Mouse (Mus musculus) midbrain, embryonic 15.5 days (tissue): ENCODE results near the gene Zfand6. TPM values are rescaled to one million over a fixed set of nuclear protein-coding genes. Genes with fewer than 3 reads are reported as not detected.

Experiments used
- ATAC-seq: fragments of 200-750 bp; cut with Nextera tagmentation; replicated peaks from 2 replicates; pipeline ENCODE4 v1.8.0; 2017; ENCODE audit warnings: moderate TSS enrichment
- H3K27ac ChIP-seq: fragments of 300-500 bp; sonication (generic); 2 replicates; pipeline ENCODE4 v1.5.1; 2015; ENCODE audit warnings: mild to moderate bottlenecking, inconsistent platforms
- H3K27me3 ChIP-seq: fragments of 300-500 bp; sonication (generic); replicated peaks from 2 replicates; pipeline ENCODE4 v1.6.1; 2015; ENCODE audit warnings: inconsistent platforms
- H3K36me3 ChIP-seq: fragments of 300-500 bp; sonication (generic); replicated peaks from 2 replicates; pipeline ENCODE4 v1.6.1; 2015; ENCODE audit warnings: inconsistent platforms
- H3K4me1 ChIP-seq: fragments of 300-500 bp; sonication (generic); 2 replicates; pipeline ENCODE4 v1.6.1; 2015; ENCODE audit warnings: inconsistent platforms
- H3K4me2 ChIP-seq: fragments of 300-500 bp; sonication (generic); 2 replicates; pipeline ENCODE4 v1.6.1; 2015; ENCODE audit warnings: inconsistent platforms, mild to moderate bottlenecking, moderate library complexity
- H3K4me3 ChIP-seq: fragments of 300-500 bp; sonication (generic); 2 replicates; pipeline ENCODE4 v1.5.1; 2015; ENCODE audit warnings: mild to moderate bottlenecking, inconsistent platforms
- H3K9ac ChIP-seq: fragments of 300-500 bp; sonication (generic); 2 replicates; pipeline ENCODE4 v1.6.1; 2015; ENCODE audit warnings: mild to moderate bottlenecking, inconsistent platforms
- H3K9me3 ChIP-seq: fragments of 300-500 bp; sonication (generic); 2 replicates; pipeline ENCODE4 v1.6.1; 2016; ENCODE audit warnings: inconsistent platforms
- WGBS: fragments of 180-500 bp; shearing (Covaris S2); methylation state at CpG from one replicate; pipeline ENCODE4 v1.1.7; 2015; ENCODE audit warnings: mixed read lengths; 5-methylcytosine and 5-hydroxymethylcytosine counted together
- polyA plus RNA-seq: library from polyadenylated mRNA; unstranded; fragments of >200 nt; fragmentation: Nextera tagmentation; extraction: Ambion mirVana; gene quantifications from 2 replicates; pipeline ENCODE4 v1.2.1, GENCODE M21; 2015

Zfand6 gene
- polyA plus RNA-seq, 1 experiment from 2014 or later = 178 TPM

DNA sequence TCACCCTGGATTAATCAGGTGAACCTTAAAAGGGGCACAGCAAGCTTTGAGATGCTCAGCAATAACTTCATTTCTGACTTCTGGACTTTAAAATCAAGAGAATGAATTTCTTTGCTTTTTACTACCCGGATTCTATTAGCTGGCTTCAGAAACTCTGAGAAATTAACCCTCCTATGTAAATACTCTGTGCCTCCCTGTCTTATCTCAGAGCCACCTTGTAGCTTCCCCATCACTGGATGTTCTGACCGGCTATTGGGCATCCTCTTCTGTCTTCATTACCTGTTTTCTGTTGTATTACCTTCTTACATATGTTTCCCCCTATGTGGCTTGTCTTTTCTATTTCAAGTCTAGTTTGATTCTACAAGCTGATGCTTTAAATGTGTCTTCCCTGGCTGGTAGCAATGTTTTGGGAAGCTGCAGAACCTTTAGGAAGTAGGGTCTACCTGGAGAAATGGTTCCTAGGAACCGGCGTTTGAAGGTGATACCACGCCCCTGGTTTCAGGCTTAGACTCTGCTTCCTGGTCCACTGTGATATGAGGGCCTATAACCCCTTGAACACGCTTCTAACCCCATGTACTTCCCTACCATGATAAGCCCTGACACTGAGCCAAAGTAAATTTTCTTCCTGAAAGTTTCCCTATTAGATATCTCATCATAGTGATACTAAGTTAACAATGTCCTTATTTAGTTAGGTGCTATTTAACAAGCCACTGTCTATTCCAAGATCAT, 46.3 kb downstream of the Zfand6 start:
- 93% methylated on average over 6 of the region's 6 CpGs for WGBS

GRCm38 (mm10) chr7:84642159-84642928, 47.4 kb downstream of the Zfand6 start:
- Histone ChIP-seq H3K27ac (no peak overlapping the region), H3K4me1 (no peaks in the 10 kb centered on the region), H3K4me2 (no peak overlapping the region), H3K9ac (no peak overlapping the region), H3K27me3 (no peaks in the 10 kb centered on the region), H3K9me3 (no peaks in the 10 kb centered on the region), H3K4me3 (no peak overlapping the region), H3K36me3 (no peaks in the 10 kb centered on the region)
- WGBS = 90% methylated on average over 6 of the region's 6 CpGs
- no peak for ATAC-seq

More for the DNA sequence above, 46.3 kb downstream of the Zfand6 start:
- no peaks in the 10 kb centered on the region for H3K36me3 ChIP-seq
- no peaks in the 10 kb centered on the region for H3K27me3 ChIP-seq
- no peaks in the 10 kb centered on the region for H3K9me3 ChIP-seq
- H3K4me2 ChIP-seq = no peak overlapping the region
- no peak for ATAC-seq
- H3K4me3 ChIP-seq = no peak overlapping the region
- H3K9ac ChIP-seq = no peak overlapping the region
- H3K27ac ChIP-seq = no peak overlapping the region
- no peaks in the 10 kb centered on the region for H3K4me1 ChIP-seq

DNA sequence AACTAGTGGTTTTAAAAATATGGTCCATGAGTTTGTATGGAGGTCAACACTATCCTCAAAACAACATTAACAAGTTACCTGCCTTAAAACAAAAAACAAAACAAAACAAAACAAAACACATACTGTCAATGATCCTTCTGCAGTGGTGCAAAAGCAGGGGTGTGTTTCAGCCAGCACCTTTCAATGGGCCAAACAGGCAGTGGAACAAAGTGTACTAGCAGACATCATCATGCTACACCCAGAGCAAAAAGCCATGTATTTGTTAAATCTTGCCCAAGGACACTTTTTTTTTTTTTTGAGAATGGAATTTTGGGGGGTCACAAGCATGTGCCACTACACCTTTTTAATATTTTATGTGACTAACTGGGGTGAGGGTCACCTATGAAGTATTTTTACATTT, 52.8 kb downstream of the Zfand6 start:
- H3K36me3 ChIP-seq = no peaks in the 10 kb centered on the region; the same call in 1 of the 2 replicates
- no peaks in the 10 kb centered on the region for H3K27me3 ChIP-seq
- H3K4me3 ChIP-seq = no peak overlapping the region
- no peak overlapping the region for H3K4me2 ChIP-seq
- H3K9ac ChIP-seq = no peak overlapping the region
- H3K27ac ChIP-seq = no peak overlapping the region
- no peak for ATAC-seq
- H3K4me1 ChIP-seq = no peaks in the 10 kb centered on the region
- no peaks in the 10 kb centered on the region for H3K9me3 ChIP-seq

GRCm38 (mm10) chr7:84631878-84632277, 57.9 kb downstream of the Zfand6 start:
- H3K36me3 ChIP-seq = no peaks in the 10 kb centered on the region; the same call in 1 of the 2 replicates
- H3K4me3 ChIP-seq = no peak overlapping the region
- no peaks in the 10 kb centered on the region for H3K4me1 ChIP-seq
- H3K9ac ChIP-seq = no peak overlapping the region
- WGBS = 92% methylated on average over 3 of the region's 3 CpGs
- no peak overlapping the region for H3K27ac ChIP-seq
- H3K27me3 ChIP-seq = no peaks in the 10 kb centered on the region
- no peak for ATAC-seq
- H3K9me3 ChIP-seq = no peaks in the 10 kb centered on the region
- no peak overlapping the region for H3K4me2 ChIP-seq

DNA sequence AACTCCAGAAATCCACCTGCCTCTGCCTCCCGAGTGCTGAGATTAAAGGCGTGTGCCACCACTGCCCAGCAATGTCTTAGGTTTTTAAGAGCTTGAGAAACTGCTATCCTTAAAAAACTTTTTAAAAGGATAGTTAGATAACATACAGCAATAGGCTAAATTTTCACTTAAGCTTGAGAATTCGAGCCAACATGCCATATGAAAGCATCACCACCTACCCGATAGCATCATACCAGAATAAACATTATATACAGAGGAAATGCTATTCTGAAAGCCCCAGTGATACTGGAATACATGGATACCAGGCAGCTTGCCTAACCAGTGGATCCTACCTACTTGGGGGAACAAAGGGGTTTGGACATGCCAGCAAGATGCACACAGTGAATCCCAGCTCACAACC, 66.0 kb downstream of the Zfand6 start:
- Histone ChIP-seq H3K4me2 (no peak overlapping the region), H3K27ac (no peak overlapping the region), H3K36me3 (no peaks in the 10 kb centered on the region; the same call in 1 of the 2 replicates), H3K9me3 (no peaks in the 10 kb centered on the region), H3K9ac (no peak overlapping the region), H3K4me1 (no peaks in the 10 kb centered on the region), H3K27me3 (no peaks in the 10 kb centered on the region), H3K4me3 (no peak overlapping the region)
- no peak for ATAC-seq
- WGBS = 97% methylated on average over 4 of the region's 4 CpGs

DNA sequence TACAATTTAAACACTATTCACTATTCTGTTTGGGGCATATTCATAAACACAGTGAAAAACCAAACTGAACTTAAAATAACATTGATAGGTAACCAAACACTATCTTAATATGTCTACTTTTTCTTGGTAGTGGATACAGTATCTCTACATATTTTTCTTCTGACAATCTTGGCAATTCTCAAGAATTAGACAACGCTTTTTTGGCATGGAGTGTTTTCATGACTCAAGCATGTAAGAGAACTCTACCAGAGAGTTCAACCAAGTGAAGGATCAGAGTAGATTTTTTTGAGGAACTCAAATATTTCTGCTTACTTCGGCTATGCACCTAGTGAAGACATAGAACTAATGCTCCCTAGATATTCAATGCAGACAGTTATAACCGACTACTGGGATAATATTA, 68.8 kb downstream of the Zfand6 start:
- no peaks in the 10 kb centered on the region; the same call in 1 of the 2 replicates for H3K36me3 ChIP-seq
- no peak overlapping the region for H3K27ac ChIP-seq
- H3K9me3 ChIP-seq = no peaks in the 10 kb centered on the region
- no peak overlapping the region for H3K9ac ChIP-seq
- no peaks in the 10 kb centered on the region for H3K4me1 ChIP-seq
- no peaks in the 10 kb centered on the region for H3K27me3 ChIP-seq
- no peak overlapping the region for H3K4me2 ChIP-seq
- no peak overlapping the region for H3K4me3 ChIP-seq
- WGBS = 96% methylated on average over 3 of the region's 3 CpGs
- no peak for ATAC-seq

DNA sequence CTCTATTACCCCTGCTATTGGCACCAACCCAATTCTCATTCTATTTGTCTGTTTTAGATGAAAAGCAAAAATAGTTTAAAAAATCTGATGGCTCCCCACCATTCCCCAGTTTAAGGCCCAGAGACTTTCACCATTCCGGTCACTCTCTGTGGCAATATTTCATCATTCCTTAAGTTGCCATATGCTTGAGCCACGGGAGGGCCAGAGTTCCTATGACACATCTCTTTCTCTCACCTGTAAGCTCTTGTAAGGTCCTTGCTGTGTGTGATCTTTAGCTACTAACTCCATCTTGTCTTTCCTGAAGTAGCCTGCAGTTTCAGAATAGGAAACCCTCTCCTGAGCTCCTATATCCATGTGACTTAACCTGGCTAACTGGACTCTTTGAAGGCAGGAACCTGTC, 70.8 kb downstream of the Zfand6 start:
- Histone ChIP-seq H3K4me1 (no peaks in the 10 kb centered on the region), H3K36me3 (no peaks in the 10 kb centered on the region; the same call in 1 of the 2 replicates), H3K9me3 (no peaks in the 10 kb centered on the region), H3K4me3 (no peak overlapping the region), H3K4me2 (no peak overlapping the region), H3K9ac (no peak overlapping the region), H3K27ac (no peak overlapping the region), H3K27me3 (no peaks in the 10 kb centered on the region)
- no peak for ATAC-seq
- WGBS = 98% methylated on average over 2 of the region's 2 CpGs

DNA sequence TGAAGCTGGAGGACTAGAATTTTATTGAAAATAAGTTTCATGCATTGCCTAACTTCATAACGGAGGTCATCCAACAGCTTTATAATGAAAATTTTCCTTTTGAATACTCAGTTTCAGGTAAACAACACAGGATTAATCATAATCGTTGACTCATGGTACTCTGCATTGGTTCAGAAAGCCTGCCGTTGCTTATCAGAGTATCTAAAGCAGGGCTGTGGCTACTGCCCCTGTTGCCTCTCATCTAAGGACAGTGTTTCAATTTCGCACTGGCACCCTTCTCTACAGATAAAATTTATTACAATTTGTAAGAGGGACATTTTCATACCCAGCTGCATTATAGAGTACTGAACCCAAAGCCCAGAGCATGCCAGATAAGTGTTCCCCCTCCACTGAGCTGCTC, 77.3 kb downstream of the Zfand6 start:
- no peaks in the 10 kb centered on the region for H3K9me3 ChIP-seq
- H3K27ac ChIP-seq = no peak overlapping the region
- no peak overlapping the region for H3K4me3 ChIP-seq
- no peaks in the 10 kb centered on the region; the same call in 1 of the 2 replicates for H3K36me3 ChIP-seq
- H3K27me3 ChIP-seq = no peaks in the 10 kb centered on the region
- H3K4me1 ChIP-seq = no peaks in the 10 kb centered on the region
- no peak overlapping the region for H3K4me2 ChIP-seq
- 91% methylated on average over 4 of the region's 4 CpGs for WGBS
- H3K9ac ChIP-seq = no peak overlapping the region
- no peak for ATAC-seq

GRCm38 (mm10) chr7:84611609-84612008, 78.2 kb downstream of the Zfand6 start:
- Histone ChIP-seq H3K27ac (no peak overlapping the region), H3K4me3 (no peak overlapping the region), H3K4me2 (no peak overlapping the region), H3K4me1 (no peaks in the 10 kb centered on the region), H3K9me3 (no peaks in the 10 kb centered on the region), H3K27me3 (no peaks in the 10 kb centered on the region), H3K9ac (no peak overlapping the region), H3K36me3 (no peaks in the 10 kb centered on the region; the same call in 1 of the 2 replicates)
- ATAC-seq = no peak
- 93% methylated on average over 1 of the region's 1 CpGs for WGBS

DNA sequence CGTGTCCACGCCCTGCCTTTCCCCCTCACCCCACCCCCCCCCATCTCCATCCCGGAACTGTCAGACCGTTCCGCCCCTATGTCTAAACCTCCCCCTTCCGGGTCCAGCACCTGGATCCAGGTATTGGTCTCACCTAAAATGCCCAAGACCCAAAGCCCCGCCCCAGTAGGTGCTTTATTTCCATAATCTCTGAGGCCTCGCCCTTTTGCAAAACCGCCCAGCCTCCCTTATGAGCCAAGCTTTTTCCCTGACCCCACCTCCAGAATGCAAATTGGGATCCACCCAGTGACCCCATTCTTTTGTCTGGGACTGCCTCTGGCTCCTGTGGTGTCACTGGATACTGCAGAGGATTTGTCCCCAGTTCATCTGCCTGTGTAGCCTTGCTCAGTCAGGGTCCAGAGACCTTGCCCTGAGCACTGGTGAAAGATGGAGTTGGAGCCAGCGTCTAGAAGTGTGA, 83.4 kb downstream of the Zfand6 start, which contains the start of gene Fah:
Gene Fah, minus strand, starts transcription at position 430 of the 457 bp plus-strand sequence.
- Histone ChIP-seq H3K4me1 (peaks cover 10% of the 10 kb centered on the region), H3K4me2 (peak within 1 kb of the TSS; percentile 98), H3K4me3 (peak within 1 kb of the TSS; percentile 67), H3K27ac (peak within 1 kb of the TSS; percentile 52), H3K9ac (peak within 1 kb of the TSS; percentile 62), H3K27me3 (no peaks in the 10 kb centered on the region), H3K36me3 (no peaks in the 10 kb centered on the region), H3K9me3 (no peaks in the 10 kb centered on the region)
- ATAC-seq = peak; percentile 69
- WGBS = 2% methylated on average over 10 of the region's 10 CpGs

- H3K4me3 ChIP-seq = peak overlapping the region; percentile 67
- peak overlapping the region; percentile 62 for H3K9ac ChIP-seq
- H3K27me3 ChIP-seq = no peaks in the 10 kb centered on the region
- ATAC-seq = peak; percentile 91
- H3K9me3 ChIP-seq = no peaks in the 10 kb centered on the region
- no peaks in the 10 kb centered on the region for H3K36me3 ChIP-seq
- 1% methylated on average over 36 of the region's 36 CpGs for WGBS
- peak overlapping the region; percentile 52 for H3K27ac ChIP-seq
- H3K4me1 ChIP-seq = peaks cover 10% of the 10 kb centered on the region
- peak overlapping the region; percentile 98 for H3K4me2 ChIP-seq
Measured at GRCm38 (mm10) chr7:84605704-84606292, 84.0 kb downstream of the Zfand6 start.

DNA sequence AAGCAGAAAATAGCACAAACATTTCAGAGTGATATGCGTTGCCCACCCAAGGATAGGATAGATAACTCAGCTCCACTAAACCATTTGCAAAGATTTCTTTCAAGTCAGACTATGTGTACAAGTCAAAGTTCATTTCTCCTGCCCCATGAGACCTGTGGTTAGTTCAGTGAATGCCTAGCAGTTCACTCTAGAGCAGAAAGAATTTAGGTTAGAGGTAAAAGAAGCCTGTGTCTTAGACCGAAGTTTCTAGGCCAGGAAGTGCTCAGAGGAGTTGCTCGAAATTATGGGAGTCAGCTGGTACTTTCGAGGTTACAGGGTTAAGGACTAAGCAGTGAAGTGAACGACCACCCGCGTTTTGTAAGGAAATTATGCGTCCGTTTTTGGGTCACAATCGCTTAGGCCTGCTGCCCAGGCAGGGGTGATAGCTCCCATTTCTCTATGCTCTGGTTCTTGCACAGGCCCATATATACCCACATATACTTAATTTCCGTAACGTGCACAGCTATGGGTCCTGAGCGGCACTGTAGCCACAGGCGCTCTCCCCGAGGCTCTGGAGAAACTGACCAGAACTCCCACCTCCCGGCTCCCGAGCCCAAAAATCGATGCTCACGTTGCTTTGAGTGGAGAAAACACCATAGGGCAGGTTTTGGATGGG, 84.6 kb downstream of the Zfand6 start:
- H3K9me3 ChIP-seq = no peaks in the 10 kb centered on the region
- peak overlapping the region; percentile 62 for H3K9ac ChIP-seq
- peak; percentile 80 for ATAC-seq
- peak overlapping the region; percentile 67 for H3K4me3 ChIP-seq
- H3K4me2 ChIP-seq = peak overlapping the region; percentile 98
- H3K27me3 ChIP-seq = no peaks in the 10 kb centered on the region
- H3K36me3 ChIP-seq = no peaks in the 10 kb centered on the region
- WGBS = 9% methylated on average over 19 of the region's 19 CpGs
- H3K27ac ChIP-seq = peak overlapping the region; percentile 52
- H3K4me1 ChIP-seq = peaks cover 10% of the 10 kb centered on the region
